Mouse (Mus musculus) stomach, postnatal 0 days (tissue): ENCODE data around the gene Rasgef1b.

Source experiments
- CTCF ChIP-seq: IDR thresholded peaks from 2 replicates; pipeline ENCODE4 v1.5.1; 2016; ENCODE audit warnings: antibody characterized with exemption, low read depth, mild to moderate bottlenecking, moderate library complexity
- EP300 ChIP-seq: optimal IDR thresholded peaks from 2 replicates; pipeline ENCODE3; 2016; ENCODE audit warnings: antibody characterized with exemption

GRCm38 (mm10) chr5:99598470-99599110, 130.3 kb downstream of the Rasgef1b start:
- 0 out of 2 replicates have a peak, but pooled peaks have one; percentile 4 for TF ChIP-seq CTCF
- no peak for TF ChIP-seq EP300
